Mouse (Mus musculus) stomach, postnatal 0 days (tissue): ENCODE measurements around the gene Slc3a2.

Experiments
- CTCF ChIP-seq: IDR thresholded peaks from 2 replicates; pipeline ENCODE4 v1.5.1; 2016; ENCODE audit warnings: antibody characterized with exemption, low read depth, mild to moderate bottlenecking, moderate library complexity
- EP300 ChIP-seq: optimal IDR thresholded peaks from 2 replicates; pipeline ENCODE3; 2016; ENCODE audit warnings: antibody characterized with exemption

DNA sequence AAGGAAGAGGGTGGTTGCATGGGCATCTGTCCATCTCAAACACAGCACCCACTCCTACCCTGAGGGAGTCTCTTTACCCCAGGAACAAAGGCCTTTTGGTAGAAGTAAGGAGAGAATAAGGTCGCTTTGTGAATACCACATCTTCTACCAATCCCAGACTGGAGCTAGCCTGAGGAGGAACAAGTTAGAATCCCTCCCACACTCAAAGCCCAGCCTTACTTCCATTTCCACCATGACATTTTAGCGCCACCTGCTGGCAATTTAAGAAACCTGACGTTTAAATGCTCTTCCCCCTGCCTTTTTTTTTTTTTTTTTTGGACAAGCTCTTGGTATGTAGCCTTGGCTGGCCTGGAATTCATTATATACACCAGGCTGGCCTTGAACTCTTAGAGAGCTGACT, 40.2 kb downstream of the Slc3a2 start:
- TF ChIP-seq CTCF: peak; percentile 95
- no peak for TF ChIP-seq EP300
